In genomic region chr5:134229391-134229790, GRCm38 (mm10) we compare ENCODE assay signal across 10 mouse cellular contexts. TPM values are rescaled to one million over a fixed set of nuclear protein-coding genes. Genes with fewer than 3 reads are reported as not detected.
DNase-seq lines count a peak whose midpoint lies in the region; ATAC-seq lines count a peak whose summit lies in the region.
"Had no signal": no experiment of that assay in that cellular context is flagged by ENCODE, and none has a peak within 500 bp of the region (broad histone marks: within the 10 kb centered on the region; RNA-seq: fewer than 3 reads in every experiment).

Ncf1 (minus strand) TSS chr5:134229625.

- no peaks in the 10 kb centered on the region for H3K27me3 ChIP-seq in kidney, embryonic 16.5 days (ENCODE audit: insufficient read depth, low read length)
- H3K27me3 ChIP-seq in forebrain, embryonic 11.5 days (ENCODE audit: control insufficient read depth, insufficient read depth, low read length), result no peaks in the 10 kb centered on the region
- H3K27me3 ChIP-seq: limb, embryonic 13.5 days had no signal

- no peak for ATAC-seq in kidney, embryonic 16.5 days (ENCODE audit: low FRiP score, low TSS enrichment)
- no peak for ATAC-seq in forebrain, embryonic 11.5 days (replicated peaks; ENCODE audit: low FRiP score)

- 92% methylated on average over 7 of the region's 7 CpGs for WGBS in kidney, embryonic 16.5 days
- WGBS in forebrain, embryonic 11.5 days, result 86% methylated on average over 7 of the region's 7 CpGs

- H3K4me3 ChIP-seq in kidney, embryonic 16.5 days (ENCODE audit: low read length), result no peak within 1 kb of the TSS
- no peak within 1 kb of the TSS for H3K4me3 ChIP-seq in forebrain, embryonic 11.5 days (ENCODE audit: low read depth, low read length)
- H3K4me3 ChIP-seq: limb, embryonic 13.5 days had no signal

- H3K4me1 ChIP-seq in kidney, embryonic 16.5 days (ENCODE audit: insufficient read depth, low read length), result peaks cover 33% of the 10 kb centered on the region
- H3K4me1 ChIP-seq in forebrain, embryonic 11.5 days (replicated peaks; ENCODE audit: control insufficient read depth, insufficient read depth, low read length), result no peaks in the 10 kb centered on the region

- no peaks in the 10 kb centered on the region for H3K36me3 ChIP-seq in kidney, embryonic 16.5 days (ENCODE audit: insufficient read depth, low read length)
- H3K36me3 ChIP-seq in forebrain, embryonic 11.5 days (ENCODE audit: control insufficient read depth, insufficient read depth, low read length), result no peaks in the 10 kb centered on the region
- H3K36me3 ChIP-seq: limb, embryonic 13.5 days had no signal

- H3K27ac ChIP-seq in kidney, embryonic 16.5 days (ENCODE audit: low read length), result no peak within 1 kb of the TSS
- no peak within 1 kb of the TSS for H3K27ac ChIP-seq in forebrain, embryonic 11.5 days (ENCODE audit: low read depth, low read length)
- H3K27ac ChIP-seq: limb, embryonic 13.5 days had no signal

- DNase-seq in adrenal gland, adult 18-20 months (ENCODE audit: low spot score in 2 of 2), result no peak
- no peak for DNase-seq in adrenal gland, adult 2 months
- DNase-seq in urinary bladder, adult 2 months (ENCODE audit: low spot score), result no peak
- no peak for DNase-seq in urinary bladder, postnatal 14 days (ENCODE audit: low spot score)
- peak; percentile 73 for DNase-seq in lung, postnatal 25 days (ENCODE audit: low spot score)
- no peak for DNase-seq in cerebellum, adult 9-11 months
- DNase-seq in forebrain, embryonic 11.5 days (ENCODE audit: low spot score), result no peak
- DNase-seq: adrenal gland, adult 8-10 months had no signal

- H3K4me2 ChIP-seq in kidney, embryonic 16.5 days (replicated peaks; ENCODE audit: low read depth, low read length), result no peak within 1 kb of the TSS
- H3K4me2 ChIP-seq in forebrain, embryonic 11.5 days (ENCODE audit: low read depth, low read length, severe bottlenecking), result no peak within 1 kb of the TSS
- H3K4me2 ChIP-seq: limb, embryonic 13.5 days had no signal

- H3K9ac ChIP-seq in kidney, embryonic 16.5 days (replicated peaks; ENCODE audit: low read length), result no peak within 1 kb of the TSS
- H3K9ac ChIP-seq in forebrain, embryonic 11.5 days (ENCODE audit: low read length), result no peak within 1 kb of the TSS
- H3K9ac ChIP-seq: limb, embryonic 13.5 days had no signal

- H3K9me3 ChIP-seq in kidney, embryonic 16.5 days (ENCODE audit: low read length), result no peaks in the 10 kb centered on the region
- H3K9me3 ChIP-seq in forebrain, embryonic 11.5 days (ENCODE audit: control insufficient read depth, low read length), result no peaks in the 10 kb centered on the region
- H3K9me3 ChIP-seq: limb, embryonic 13.5 days had no signal

RNA-seq across cellular contexts. Expression of gene Ncf1, which starts in this region (rescaled TPM):
- total RNA-seq in adrenal gland, adult 18-20 months (2021), result 10 to 100 TPM; 10.0 to 12.1 TPM
- total RNA-seq in adrenal gland, adult 2 months (2021), result 1 to 10 TPM; 8.9 to 9.2 TPM
- polyA plus RNA-seq in adrenal gland, adult 2 months (2012; rRNA removed), result 15.7 and 16.9 TPM in 2 replicates
- 18.8 and 30.3 TPM in 2 replicates for polyA plus RNA-seq in urinary bladder, adult 2 months (2012; rRNA removed)
- polyA plus RNA-seq in kidney, embryonic 16.5 days (2015; fragmentation: Nextera tagmentation; extraction: Ambion mirVana), result 2.5 and 4.2 TPM in 2 replicates
- polyA plus RNA-seq in forebrain, embryonic 11.5 days (2014; fragmentation: Nextera tagmentation; extraction: Ambion mirVana), result 1.3 and 3.0 TPM in 2 replicates
